Mouse (Mus musculus) E14TG2a.4 (cell line): ENCODE results near the gene Neurl1b.

Source experiments
- CTCF ChIP-seq: conservative IDR thresholded peaks from 2 replicates; pipeline ENCODE4 v1.5.1; 2014; ENCODE audit warnings: low read length
- NANOG ChIP-seq: IDR thresholded peaks from 2 replicates; pipeline ENCODE4 v1.6.1; 2014; ENCODE audit warnings: borderline replicate concordance, low read length, mixed read lengths
- POU5F1 ChIP-seq: IDR thresholded peaks from 2 replicates; pipeline ENCODE4 v1.6.1; 2014; ENCODE audit warnings: low read length, borderline replicate concordance

DNA sequence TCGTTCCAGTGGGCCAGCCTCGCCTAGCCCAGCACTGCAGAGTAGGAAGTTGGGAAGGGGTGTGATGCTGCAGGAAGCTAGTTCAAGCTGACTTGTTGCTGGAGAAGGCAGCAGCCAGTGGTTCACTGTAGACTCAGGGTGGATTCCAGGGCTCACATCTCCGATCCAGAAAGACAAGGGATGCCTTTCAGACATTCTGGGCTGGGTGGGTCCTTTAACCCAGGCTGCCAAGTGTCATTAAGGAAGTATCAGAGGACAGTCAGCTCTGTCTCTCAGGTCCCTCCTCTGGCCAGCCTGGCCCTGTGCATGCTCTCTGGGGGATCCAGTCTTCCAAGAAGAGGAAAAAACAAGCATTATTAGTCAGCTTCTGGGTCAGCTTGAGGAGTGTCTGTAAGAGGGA lies 26.5 kb upstream of the Neurl1b start:
- TF ChIP-seq CTCF, result no peak
- no peak for TF ChIP-seq POU5F1
- no peak for TF ChIP-seq NANOG
